Mouse (Mus musculus) spleen, postnatal 14 days (tissue): ENCODE results near the gene Enox1.

Experiments used
- DNase-seq, 2 experiments: peaks; one replicate each; pipeline ENCODE4 v3.0.0; 2021 to 2022; ENCODE audit warnings: low spot score in 2 of 2

The Enox1 gene

GRCm38 (mm10) chr14:77272931-77273446, 116.4 kb downstream of the Enox1 start:
- no peak for DNase-seq

GRCm38 (mm10) chr14:77273721-77274120, 117.2 kb downstream of the Enox1 start:
- DNase-seq, result no peak

- DNase-seq, result no peak
These were observed 119.0 kb downstream of the Enox1 start for GRCm38 (mm10) chr14:77275607-77276006.

- no peak for DNase-seq
These were observed 122.6 kb downstream of the Enox1 start for GRCm38 (mm10) chr14:77279143-77279542.

- DNase-seq, result no peak
These were observed 123.9 kb downstream of the Enox1 start for GRCm38 (mm10) chr14:77280454-77280853.

- DNase-seq, result no peak
These were observed 124.3 kb downstream of the Enox1 start for GRCm38 (mm10) chr14:77280893-77281292.

GRCm38 (mm10) chr14:77283939-77284338, 127.4 kb downstream of the Enox1 start:
- DNase-seq, result no peak

- no peak for DNase-seq
These were observed 128.9 kb downstream of the Enox1 start for GRCm38 (mm10) chr14:77285453-77285852.

GRCm38 (mm10) chr14:77291756-77292155, 135.2 kb downstream of the Enox1 start:
- DNase-seq, result no peak

- DNase-seq, result no peak
These were observed 140.5 kb downstream of the Enox1 start for GRCm38 (mm10) chr14:77297039-77297438.

- DNase-seq, result no peak
These were observed 141.8 kb downstream of the Enox1 start for GRCm38 (mm10) chr14:77298327-77298726.

GRCm38 (mm10) chr14:77309571-77309970, 153.0 kb downstream of the Enox1 start:
- no peak for DNase-seq

GRCm38 (mm10) chr14:77311456-77311855, 154.9 kb downstream of the Enox1 start:
- DNase-seq, result no peak

GRCm38 (mm10) chr14:77319396-77319795, 162.8 kb downstream of the Enox1 start:
- DNase-seq, result no peak

GRCm38 (mm10) chr14:77324348-77324747, 167.8 kb downstream of the Enox1 start:
- no peak for DNase-seq

GRCm38 (mm10) chr14:77327693-77328092, 171.1 kb downstream of the Enox1 start:
- no peak for DNase-seq

GRCm38 (mm10) chr14:77329791-77330190, 173.2 kb downstream of the Enox1 start:
- no peak for DNase-seq

GRCm38 (mm10) chr14:77343662-77344340, 187.2 kb downstream of the Enox1 start:
- DNase-seq, result no peak

- no peak for DNase-seq
These were observed 189.7 kb downstream of the Enox1 start for GRCm38 (mm10) chr14:77346296-77346695.

- no peak for DNase-seq
These were observed 195.3 kb downstream of the Enox1 start for GRCm38 (mm10) chr14:77351803-77352352.

- no peak for DNase-seq
These were observed 206.1 kb downstream of the Enox1 start for GRCm38 (mm10) chr14:77362662-77363061.

- DNase-seq, result no peak
These were observed 211.8 kb downstream of the Enox1 start for GRCm38 (mm10) chr14:77368411-77368810.

GRCm38 (mm10) chr14:77369070-77369469, 212.5 kb downstream of the Enox1 start:
- no peak for DNase-seq
